Mouse (Mus musculus) forebrain, embryonic 13.5 days (tissue): Measurements from ENCODE around the gene Acap2. TPM values are rescaled to one million over a fixed set of nuclear protein-coding genes. Genes with fewer than 3 reads are reported as not detected.

ENCODE experiments used
- ATAC-seq: fragments of 200-750 bp; cut with Nextera tagmentation; 2 replicates; pipeline ENCODE4 v1.8.0; 2017
- H3K27ac ChIP-seq: fragments of 300-500 bp; sonication (generic); 2 replicates; pipeline ENCODE4 v1.5.1; 2015; ENCODE audit warnings: inconsistent platforms, mild to moderate bottlenecking, moderate library complexity
- H3K27me3 ChIP-seq: fragments of 300-500 bp; sonication (generic); 2 replicates; pipeline ENCODE4 v1.6.1; 2015; ENCODE audit warnings: mild to moderate bottlenecking, inconsistent platforms
- H3K36me3 ChIP-seq: fragments of 300-500 bp; sonication (generic); 2 replicates; pipeline ENCODE4 v1.6.1; 2015; ENCODE audit warnings: mild to moderate bottlenecking, inconsistent platforms; ENCODE audit not compliant: poor library complexity, severe bottlenecking
- H3K4me1 ChIP-seq: fragments of 300-500 bp; sonication (generic); 2 replicates; pipeline ENCODE4 v1.6.1; 2015; ENCODE audit warnings: inconsistent platforms
- H3K4me2 ChIP-seq: fragments of 300-500 bp; sonication (generic); 2 replicates; pipeline ENCODE4 v1.6.1; 2015; ENCODE audit warnings: inconsistent platforms, mild to moderate bottlenecking, moderate library complexity
- H3K4me3 ChIP-seq: fragments of 300-500 bp; sonication (generic); 2 replicates; pipeline ENCODE4 v1.5.1; 2015; ENCODE audit warnings: mild to moderate bottlenecking, inconsistent platforms
- H3K9ac ChIP-seq: fragments of 300-500 bp; sonication (generic); 2 replicates; pipeline ENCODE4 v1.6.1; 2015; ENCODE audit warnings: mild to moderate bottlenecking, inconsistent platforms
- H3K9me3 ChIP-seq: fragments of 300-500 bp; sonication (generic); replicated peaks from 2 replicates; pipeline ENCODE4 v1.6.1; 2016; ENCODE audit warnings: inconsistent platforms
- WGBS: fragments of 180-500 bp; shearing (Covaris S2); methylation state at CpG from one replicate; pipeline ENCODE4 v1.1.7; 2015; 5-methylcytosine and 5-hydroxymethylcytosine counted together
- polyA plus RNA-seq: library from polyadenylated mRNA; unstranded; fragments of >200 nt; fragmentation: Nextera tagmentation; extraction: Ambion mirVana; gene quantifications from 2 replicates; pipeline ENCODE4 v1.2.1, GENCODE M21; 2015

Gene Acap2
- polyA plus RNA-seq, 1 experiment from 2014 or later: 14.9 TPM

GRCm38 (mm10) chr16:31059730-31060129, 141.3 kb downstream of the Acap2 start:
- WGBS: 78% methylated on average over 4 of the region's 4 CpGs
- Histone ChIP-seq H3K27me3 (no peaks in the 10 kb centered on the region), H3K36me3 (no peaks in the 10 kb centered on the region), H3K4me2 (no peak overlapping the region), H3K9me3 (no peaks in the 10 kb centered on the region), H3K4me1 (peaks cover 9% of the 10 kb centered on the region), H3K27ac (no peak overlapping the region), H3K4me3 (no peak overlapping the region), H3K9ac (no peak overlapping the region)
- ATAC-seq: no peak

- no peak for ATAC-seq
- no peaks in the 10 kb centered on the region for H3K4me1 ChIP-seq
- H3K9ac ChIP-seq: no peak overlapping the region
- no peaks in the 10 kb centered on the region for H3K36me3 ChIP-seq
- H3K4me3 ChIP-seq: no peak overlapping the region
- WGBS: 87% methylated on average over 6 of the region's 6 CpGs
- no peaks in the 10 kb centered on the region for H3K9me3 ChIP-seq
- no peaks in the 10 kb centered on the region for H3K27me3 ChIP-seq
- no peak overlapping the region for H3K4me2 ChIP-seq
- no peak overlapping the region for H3K27ac ChIP-seq
Observed at GRCm38 (mm10) chr16:31052812-31053211, 148.2 kb downstream of the Acap2 start.

- H3K4me3 ChIP-seq: no peak overlapping the region
- ATAC-seq: no peak
- no peaks in the 10 kb centered on the region for H3K27me3 ChIP-seq
- no peak overlapping the region for H3K27ac ChIP-seq
- H3K4me1 ChIP-seq: peaks cover 4% of the 10 kb centered on the region; the same call in 1 of the 2 replicates
- H3K9me3 ChIP-seq: no peaks in the 10 kb centered on the region
- WGBS: 73% methylated on average over 7 of the region's 7 CpGs
- H3K9ac ChIP-seq: no peak overlapping the region
- no peak overlapping the region for H3K4me2 ChIP-seq
- no peaks in the 10 kb centered on the region for H3K36me3 ChIP-seq
Observed at GRCm38 (mm10) chr16:31052177-31052726, 148.8 kb downstream of the Acap2 start.

- H3K4me3 ChIP-seq: no peak overlapping the region
- ATAC-seq: no peak
- H3K27me3 ChIP-seq: no peaks in the 10 kb centered on the region
- H3K4me1 ChIP-seq: peaks cover 4% of the 10 kb centered on the region; the same call in 1 of the 2 replicates
- no peak overlapping the region for H3K9ac ChIP-seq
- WGBS: 89% methylated on average over 7 of the region's 7 CpGs
- no peaks in the 10 kb centered on the region for H3K36me3 ChIP-seq
- no peaks in the 10 kb centered on the region for H3K9me3 ChIP-seq
- no peak overlapping the region for H3K27ac ChIP-seq
- H3K4me2 ChIP-seq: no peak overlapping the region
Observed at GRCm38 (mm10) chr16:31050701-31051100, 150.3 kb downstream of the Acap2 start.

GRCm38 (mm10) chr16:31048194-31048593, 152.9 kb downstream of the Acap2 start:
- Histone ChIP-seq H3K27ac (no peak overlapping the region), H3K4me2 (no peak overlapping the region), H3K4me1 (peaks cover 4% of the 10 kb centered on the region; the same call in 1 of the 2 replicates), H3K36me3 (no peaks in the 10 kb centered on the region), H3K27me3 (no peaks in the 10 kb centered on the region), H3K4me3 (no peak overlapping the region), H3K9ac (no peak overlapping the region), H3K9me3 (no peaks in the 10 kb centered on the region)
- no peak for ATAC-seq
- WGBS: 89% methylated on average over 6 of the region's 6 CpGs

- Histone ChIP-seq H3K4me3 (no peak overlapping the region), H3K4me1 (peaks cover 4% of the 10 kb centered on the region; the same call in 1 of the 2 replicates), H3K36me3 (no peaks in the 10 kb centered on the region), H3K27ac (no peak overlapping the region), H3K27me3 (no peaks in the 10 kb centered on the region), H3K9ac (peak overlapping the region; percentile 1; the same call in 1 of the 2 replicates), H3K4me2 (no peak overlapping the region), H3K9me3 (no peaks in the 10 kb centered on the region)
- no peak for ATAC-seq
- 86% methylated on average over 10 of the region's 10 CpGs for WGBS
Observed at GRCm38 (mm10) chr16:31047186-31047898, 153.7 kb downstream of the Acap2 start.

GRCm38 (mm10) chr16:31046217-31046659, 154.8 kb downstream of the Acap2 start:
- no peak overlapping the region for H3K4me3 ChIP-seq
- H3K9ac ChIP-seq: no peak overlapping the region
- peaks cover 4% of the 10 kb centered on the region; the same call in 1 of the 2 replicates for H3K4me1 ChIP-seq
- 77% methylated on average over 14 of the region's 14 CpGs for WGBS
- H3K27me3 ChIP-seq: no peaks in the 10 kb centered on the region
- no peak overlapping the region for H3K27ac ChIP-seq
- no peaks in the 10 kb centered on the region for H3K9me3 ChIP-seq
- no peak overlapping the region for H3K4me2 ChIP-seq
- no peaks in the 10 kb centered on the region for H3K36me3 ChIP-seq
- ATAC-seq: no peak

GRCm38 (mm10) chr16:31045211-31045610, 155.8 kb downstream of the Acap2 start:
- H3K4me3 ChIP-seq: no peak overlapping the region
- H3K27me3 ChIP-seq: no peaks in the 10 kb centered on the region
- no peak overlapping the region for H3K4me2 ChIP-seq
- ATAC-seq: no peak
- H3K9ac ChIP-seq: no peak overlapping the region
- no peaks in the 10 kb centered on the region for H3K36me3 ChIP-seq
- H3K4me1 ChIP-seq: peaks cover 4% of the 10 kb centered on the region; the same call in 1 of the 2 replicates
- no peak overlapping the region for H3K27ac ChIP-seq
- no peaks in the 10 kb centered on the region for H3K9me3 ChIP-seq
- WGBS: 72% methylated on average over 5 of the region's 5 CpGs

- H3K4me2 ChIP-seq: no peak overlapping the region
- no peak for ATAC-seq
- H3K9ac ChIP-seq: no peak overlapping the region
- H3K4me1 ChIP-seq: peaks cover 4% of the 10 kb centered on the region; the same call in 1 of the 2 replicates
- no peak overlapping the region for H3K4me3 ChIP-seq
- no peaks in the 10 kb centered on the region for H3K27me3 ChIP-seq
- H3K27ac ChIP-seq: no peak overlapping the region
- H3K36me3 ChIP-seq: no peaks in the 10 kb centered on the region; the same call in 1 of the 2 replicates
- no peaks in the 10 kb centered on the region for H3K9me3 ChIP-seq
- WGBS: 94% methylated on average over 5 of the region's 5 CpGs
Observed at GRCm38 (mm10) chr16:31043136-31043535, 157.9 kb downstream of the Acap2 start.

Other genes with a start within 250 kb of the Acap2 start
- 7.3 and 7.5 TPM in 2 replicates for gene Xxylt1, start 119.8 kb downstream of the Acap2 start, polyA plus RNA-seq
- gene Ppp1r2, start 74.0 kb upstream of the Acap2 start, polyA plus RNA-seq: 91.9 and 95.2 TPM in 2 replicates
- gene Apod, start 113.6 kb upstream of the Acap2 start, polyA plus RNA-seq: 28.0 and 32.5 TPM in 2 replicates
- gene Bdh1, start 221.0 kb upstream of the Acap2 start, polyA plus RNA-seq: 71.3 and 88.7 TPM in 2 replicates